Mouse (Mus musculus): ENCODE measurements around the gene Tcea2. TPM values are rescaled to one million over a fixed set of nuclear protein-coding genes. Genes with fewer than 3 reads are reported as not detected.

Gene Tcea2
- polyA plus RNA-seq, 1 experiment from 2014 or later: 22.6 TPM

- peaks cover 44% of the 10 kb centered on the region for H3K27me3 ChIP-seq (ENCODE audit: control insufficient read depth, insufficient read depth, low read length)
- peak overlapping the region; percentile 42 for H3K4me2 ChIP-seq (ENCODE audit: low read depth, low read length, severe bottlenecking)
- ATAC-seq (replicated peaks; ENCODE audit: low FRiP score): no peak
- H3K27ac ChIP-seq (ENCODE audit: low read depth, low read length): no peak overlapping the region
- WGBS: 3% methylated on average over 47 of the region's 56 CpGs
- peaks cover 13% of the 10 kb centered on the region; the same call in 1 of the 2 replicates for H3K4me1 ChIP-seq (replicated peaks; ENCODE audit: control insufficient read depth, insufficient read depth, low read length)
- H3K36me3 ChIP-seq (ENCODE audit: control insufficient read depth, insufficient read depth, low read length): no peaks in the 10 kb centered on the region
- H3K9ac ChIP-seq (ENCODE audit: low read length): no peak overlapping the region
- no peak for DNase-seq (ENCODE audit: low spot score)
- H3K4me3 ChIP-seq (ENCODE audit: low read depth, low read length): peak overlapping the region; percentile 22
- no peaks in the 10 kb centered on the region for H3K9me3 ChIP-seq (ENCODE audit: control insufficient read depth, low read length)
Measured at GRCm38 (mm10) chr2:181670285-181670912, 9.7 kb upstream of the Tcea2 start.

GRCm38 (mm10) chr2:181670913-181671311 is 9.2 kb upstream of the Tcea2 start:
- Histone ChIP-seq H3K27ac (ENCODE audit: low read depth, low read length) (no peak overlapping the region), H3K4me1 (replicated peaks; ENCODE audit: control insufficient read depth, insufficient read depth, low read length) (peaks cover 13% of the 10 kb centered on the region; the same call in 1 of the 2 replicates), H3K4me2 (ENCODE audit: low read depth, low read length, severe bottlenecking) (peak overlapping the region; percentile 42), H3K9ac (ENCODE audit: low read length) (no peak overlapping the region), H3K4me3 (ENCODE audit: low read depth, low read length) (peak overlapping the region; percentile 22), H3K36me3 (ENCODE audit: control insufficient read depth, insufficient read depth, low read length) (no peaks in the 10 kb centered on the region), H3K9me3 (ENCODE audit: control insufficient read depth, low read length) (no peaks in the 10 kb centered on the region), H3K27me3 (ENCODE audit: control insufficient read depth, insufficient read depth, low read length) (peaks cover 44% of the 10 kb centered on the region)
- under 1% methylated on average over 41 of the region's 41 CpGs for WGBS
- no peak for DNase-seq (ENCODE audit: low spot score)
- no peak for ATAC-seq (replicated peaks; ENCODE audit: low FRiP score)

GRCm38 (mm10) chr2:181671326-181671725 is 8.8 kb upstream of the Tcea2 start, which contains the start of gene Sox18:
Gene Sox18 (minus strand): TSS chr2:181671640.
- H3K9ac ChIP-seq (ENCODE audit: low read length): no peak within 1 kb of the TSS
- H3K27ac ChIP-seq (ENCODE audit: low read depth, low read length): no peak within 1 kb of the TSS
- H3K4me3 ChIP-seq (ENCODE audit: low read depth, low read length): peak within 1 kb of the TSS; percentile 22
- H3K27me3 ChIP-seq (ENCODE audit: control insufficient read depth, insufficient read depth, low read length): peaks cover 44% of the 10 kb centered on the region
- H3K9me3 ChIP-seq (ENCODE audit: control insufficient read depth, low read length): no peaks in the 10 kb centered on the region
- H3K4me1 ChIP-seq (replicated peaks; ENCODE audit: control insufficient read depth, insufficient read depth, low read length): peaks cover 13% of the 10 kb centered on the region; the same call in 1 of the 2 replicates
- peak within 1 kb of the TSS; percentile 42 for H3K4me2 ChIP-seq (ENCODE audit: low read depth, low read length, severe bottlenecking)
- DNase-seq (ENCODE audit: low spot score) (no peak), ATAC-seq (replicated peaks; ENCODE audit: low FRiP score) (peak; percentile 14; the same call in 1 of the 2 replicates)
- 2% methylated on average over 35 of the region's 43 CpGs for WGBS
- H3K36me3 ChIP-seq (ENCODE audit: control insufficient read depth, insufficient read depth, low read length): no peaks in the 10 kb centered on the region

- no peak overlapping the region for H3K4me2 ChIP-seq (ENCODE audit: low read depth, low read length, severe bottlenecking)
- no peak overlapping the region for H3K4me3 ChIP-seq (ENCODE audit: low read depth, low read length)
- 25% methylated on average over 7 of the region's 7 CpGs for WGBS
- H3K9ac ChIP-seq (ENCODE audit: low read length): no peak overlapping the region
- peaks cover 44% of the 10 kb centered on the region for H3K27me3 ChIP-seq (ENCODE audit: control insufficient read depth, insufficient read depth, low read length)
- no peak overlapping the region for H3K27ac ChIP-seq (ENCODE audit: low read depth, low read length)
- DNase-seq (ENCODE audit: low spot score) (no peak), ATAC-seq (replicated peaks; ENCODE audit: low FRiP score) (no peak)
- H3K9me3 ChIP-seq (ENCODE audit: control insufficient read depth, low read length): no peaks in the 10 kb centered on the region
- H3K4me1 ChIP-seq (replicated peaks; ENCODE audit: control insufficient read depth, insufficient read depth, low read length): peaks cover 13% of the 10 kb centered on the region; the same call in 1 of the 2 replicates
- no peaks in the 10 kb centered on the region for H3K36me3 ChIP-seq (ENCODE audit: control insufficient read depth, insufficient read depth, low read length)
Measured at GRCm38 (mm10) chr2:181671984-181672383, 8.1 kb upstream of the Tcea2 start.

- Histone ChIP-seq H3K4me3 (ENCODE audit: low read depth, low read length) (no peak overlapping the region), H3K4me1 (replicated peaks; ENCODE audit: control insufficient read depth, insufficient read depth, low read length) (peaks cover 13% of the 10 kb centered on the region; the same call in 1 of the 2 replicates), H3K9me3 (ENCODE audit: control insufficient read depth, low read length) (no peaks in the 10 kb centered on the region), H3K9ac (ENCODE audit: low read length) (no peak overlapping the region), H3K27ac (ENCODE audit: low read depth, low read length) (no peak overlapping the region), H3K4me2 (ENCODE audit: low read depth, low read length, severe bottlenecking) (no peak overlapping the region), H3K36me3 (ENCODE audit: control insufficient read depth, insufficient read depth, low read length) (no peaks in the 10 kb centered on the region), H3K27me3 (ENCODE audit: control insufficient read depth, insufficient read depth, low read length) (peaks cover 42% of the 10 kb centered on the region)
- WGBS: 56% methylated on average over 1 of the region's 1 CpGs
- ATAC-seq (replicated peaks; ENCODE audit: low FRiP score) (no peak), DNase-seq (ENCODE audit: low spot score) (no peak)
Measured at GRCm38 (mm10) chr2:181673501-181673900, 6.6 kb upstream of the Tcea2 start.

- Histone ChIP-seq H3K4me1 (replicated peaks; ENCODE audit: control insufficient read depth, insufficient read depth, low read length) (peaks cover 18% of the 10 kb centered on the region; the same call in 1 of the 2 replicates), H3K9ac (ENCODE audit: low read length) (no peak overlapping the region), H3K36me3 (ENCODE audit: control insufficient read depth, insufficient read depth, low read length) (no peaks in the 10 kb centered on the region), H3K9me3 (ENCODE audit: control insufficient read depth, low read length) (no peaks in the 10 kb centered on the region), H3K27ac (ENCODE audit: low read depth, low read length) (no peak overlapping the region), H3K4me3 (ENCODE audit: low read depth, low read length) (no peak overlapping the region), H3K27me3 (ENCODE audit: control insufficient read depth, insufficient read depth, low read length) (peaks cover 32% of the 10 kb centered on the region), H3K4me2 (ENCODE audit: low read depth, low read length, severe bottlenecking) (no peak overlapping the region)
- ATAC-seq (replicated peaks; ENCODE audit: low FRiP score) (no peak), DNase-seq (ENCODE audit: low spot score) (no peak)
- WGBS: 71% methylated on average over 4 of the region's 4 CpGs
Measured at GRCm38 (mm10) chr2:181674934-181675333, 5.2 kb upstream of the Tcea2 start.

- H3K4me3 ChIP-seq (ENCODE audit: low read depth, low read length): no peak overlapping the region
- H3K4me1 ChIP-seq (replicated peaks; ENCODE audit: control insufficient read depth, insufficient read depth, low read length): peaks cover 14% of the 10 kb centered on the region; the same call in 1 of the 2 replicates
- WGBS: under 1% methylated on average over 14 of the region's 14 CpGs
- no peak overlapping the region for H3K9ac ChIP-seq (ENCODE audit: low read length)
- H3K27ac ChIP-seq (ENCODE audit: low read depth, low read length): no peak overlapping the region
- peak overlapping the region; percentile 8; the same call in 1 of the 2 replicates for H3K4me2 ChIP-seq (ENCODE audit: low read depth, low read length, severe bottlenecking)
- H3K27me3 ChIP-seq (ENCODE audit: control insufficient read depth, insufficient read depth, low read length): peaks cover 27% of the 10 kb centered on the region
- no peak; the same call in 1 of the 2 replicates for ATAC-seq (replicated peaks; ENCODE audit: low FRiP score)
- no peaks in the 10 kb centered on the region for H3K9me3 ChIP-seq (ENCODE audit: control insufficient read depth, low read length)
- no peaks in the 10 kb centered on the region for H3K36me3 ChIP-seq (ENCODE audit: control insufficient read depth, insufficient read depth, low read length)
- DNase-seq (ENCODE audit: low spot score): peak; percentile 70
Measured at GRCm38 (mm10) chr2:181675454-181675853, 4.7 kb upstream of the Tcea2 start.

GRCm38 (mm10) chr2:181676424-181676823 is 3.7 kb upstream of the Tcea2 start:
- Histone ChIP-seq H3K4me3 (ENCODE audit: low read depth, low read length) (no peak overlapping the region), H3K27ac (ENCODE audit: low read depth, low read length) (no peak overlapping the region), H3K36me3 (ENCODE audit: control insufficient read depth, insufficient read depth, low read length) (no peaks in the 10 kb centered on the region), H3K4me1 (replicated peaks; ENCODE audit: control insufficient read depth, insufficient read depth, low read length) (peaks cover 13% of the 10 kb centered on the region; the same call in 1 of the 2 replicates), H3K9me3 (ENCODE audit: control insufficient read depth, low read length) (no peaks in the 10 kb centered on the region), H3K27me3 (ENCODE audit: control insufficient read depth, insufficient read depth, low read length) (peaks cover 17% of the 10 kb centered on the region), H3K4me2 (ENCODE audit: low read depth, low read length, severe bottlenecking) (no peak overlapping the region), H3K9ac (ENCODE audit: low read length) (no peak overlapping the region)
- DNase-seq (ENCODE audit: low spot score) (no peak), ATAC-seq (replicated peaks; ENCODE audit: low FRiP score) (no peak)
- 25% methylated on average over 2 of the region's 2 CpGs for WGBS

Data from forebrain, embryonic 11.5 days (tissue).